Mouse (Mus musculus): ENCODE results near the gene Hnrnpul1. TPM values are rescaled to one million over a fixed set of nuclear protein-coding genes. Genes with fewer than 3 reads are reported as not detected.

The Hnrnpul1 gene
- polyA plus RNA-seq, 1 experiment from 2014 or later, result 39.6 TPM

DNA sequence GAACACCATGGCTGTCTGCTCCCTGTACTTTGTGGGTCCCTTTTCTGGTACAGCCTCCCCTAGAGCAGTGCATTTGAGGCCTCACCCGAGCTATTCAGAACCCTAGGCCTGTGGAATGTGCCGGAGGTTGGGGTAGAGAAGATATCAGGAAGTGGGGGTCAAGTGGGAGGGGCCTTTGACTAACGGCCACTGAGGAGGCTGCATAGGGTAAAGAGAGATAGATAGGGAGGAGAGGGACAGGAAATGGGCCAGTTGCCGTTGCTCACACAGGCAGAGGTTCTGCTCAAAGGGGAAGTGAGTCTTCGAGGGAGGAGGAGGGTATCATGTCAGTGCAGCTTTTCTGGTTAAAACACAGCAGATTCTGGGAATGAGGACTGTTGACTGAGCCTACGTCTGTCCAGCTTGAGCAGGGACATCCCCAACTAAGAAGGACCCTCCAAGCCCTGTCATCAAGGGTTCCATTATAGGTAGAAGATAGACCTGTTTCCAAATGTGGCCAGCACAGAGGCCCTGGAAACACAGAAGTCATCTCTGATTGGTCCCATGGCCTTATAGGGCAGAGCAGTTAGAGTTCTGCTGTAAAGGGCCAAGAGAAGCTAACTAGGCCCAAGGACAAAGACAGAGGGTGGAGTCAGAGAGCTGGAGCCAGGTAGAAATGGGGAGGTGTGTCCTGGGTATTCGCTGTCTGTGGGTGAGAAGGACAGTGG is 70.9 kb downstream of the Hnrnpul1 start:
- Histone ChIP-seq H3K9me3 (replicated peaks; ENCODE audit: control insufficient read depth, low read length) (no peaks in the 10 kb centered on the region), H3K4me2 (ENCODE audit: low read depth, low read length) (no peak overlapping the region), H3K4me3 (replicated peaks; ENCODE audit: low read length) (no peak overlapping the region), H3K27me3 (ENCODE audit: control insufficient read depth, insufficient read depth, low read length) (no peaks in the 10 kb centered on the region; the same call in 1 of the 2 replicates), H3K36me3 (ENCODE audit: control insufficient read depth, insufficient read depth, low read length) (no peaks in the 10 kb centered on the region), H3K27ac (ENCODE audit: low read length) (no peak overlapping the region), H3K9ac (ENCODE audit: low read length) (no peak overlapping the region; the same call in 1 of the 2 replicates), H3K4me1 (ENCODE audit: control insufficient read depth, insufficient read depth, low read length) (peaks cover 21% of the 10 kb centered on the region)
- WGBS, result 49% methylated on average over 7 of the region's 7 CpGs
- ATAC-seq (ENCODE audit: insufficient read depth, low FRiP score), result no peak

DNA sequence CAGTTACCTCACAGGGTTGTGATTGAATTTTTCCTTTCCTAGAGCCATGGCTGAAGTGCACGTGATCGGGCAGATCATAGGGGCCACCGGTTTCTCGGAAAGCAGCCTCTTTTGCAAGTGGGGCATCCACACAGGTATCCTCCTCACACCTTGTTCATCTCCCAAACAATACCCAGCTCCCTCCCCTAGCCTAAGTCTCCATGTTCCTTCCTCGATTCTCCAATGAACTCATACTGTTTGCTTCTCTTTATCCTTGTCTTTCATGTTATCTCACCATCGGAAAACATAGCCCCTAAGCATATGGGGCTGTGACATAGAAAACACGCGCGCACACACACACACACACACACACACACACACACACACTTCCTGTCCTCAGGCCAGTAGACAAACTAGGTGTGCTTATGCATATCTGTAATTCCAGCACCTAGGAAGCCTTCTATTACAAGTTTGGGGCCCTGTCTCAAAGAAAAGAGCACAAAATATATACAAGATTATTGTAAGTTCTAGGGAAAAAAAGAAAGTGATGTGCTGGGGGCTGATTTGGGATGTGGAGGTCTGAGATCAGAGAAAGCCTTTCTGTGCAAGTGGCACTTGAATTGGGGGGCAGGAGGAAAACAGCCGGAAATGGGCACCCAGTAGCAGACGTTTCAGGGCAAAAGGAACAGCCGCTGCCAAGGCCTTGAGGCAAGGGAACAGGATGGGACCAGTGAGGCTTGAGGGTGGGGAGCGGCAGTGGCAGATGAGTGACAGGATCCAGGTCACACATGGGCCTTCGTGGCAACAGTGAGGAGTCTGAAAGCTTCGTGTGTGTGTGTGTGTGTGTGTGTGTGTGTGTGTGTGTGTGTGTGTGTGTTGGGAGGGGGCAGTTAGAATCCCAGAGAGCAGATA is 73.0 kb downstream of the Hnrnpul1 start:
- H3K9ac ChIP-seq (ENCODE audit: low read length), result no peak overlapping the region
- H3K9me3 ChIP-seq (replicated peaks; ENCODE audit: control insufficient read depth, low read length), result no peaks in the 10 kb centered on the region
- peak overlapping the region; percentile 65 for H3K4me3 ChIP-seq (replicated peaks; ENCODE audit: low read length)
- no peak overlapping the region for H3K27ac ChIP-seq (ENCODE audit: low read length)
- 57% methylated on average over 15 of the region's 15 CpGs for WGBS
- H3K4me1 ChIP-seq (ENCODE audit: control insufficient read depth, insufficient read depth, low read length), result peaks cover 12% of the 10 kb centered on the region
- no peaks in the 10 kb centered on the region for H3K36me3 ChIP-seq (ENCODE audit: control insufficient read depth, insufficient read depth, low read length)
- no peak for ATAC-seq (ENCODE audit: insufficient read depth, low FRiP score)
- peak overlapping the region; percentile 71 for H3K4me2 ChIP-seq (ENCODE audit: low read depth, low read length)
- no peaks in the 10 kb centered on the region for H3K27me3 ChIP-seq (ENCODE audit: control insufficient read depth, insufficient read depth, low read length)

DNA sequence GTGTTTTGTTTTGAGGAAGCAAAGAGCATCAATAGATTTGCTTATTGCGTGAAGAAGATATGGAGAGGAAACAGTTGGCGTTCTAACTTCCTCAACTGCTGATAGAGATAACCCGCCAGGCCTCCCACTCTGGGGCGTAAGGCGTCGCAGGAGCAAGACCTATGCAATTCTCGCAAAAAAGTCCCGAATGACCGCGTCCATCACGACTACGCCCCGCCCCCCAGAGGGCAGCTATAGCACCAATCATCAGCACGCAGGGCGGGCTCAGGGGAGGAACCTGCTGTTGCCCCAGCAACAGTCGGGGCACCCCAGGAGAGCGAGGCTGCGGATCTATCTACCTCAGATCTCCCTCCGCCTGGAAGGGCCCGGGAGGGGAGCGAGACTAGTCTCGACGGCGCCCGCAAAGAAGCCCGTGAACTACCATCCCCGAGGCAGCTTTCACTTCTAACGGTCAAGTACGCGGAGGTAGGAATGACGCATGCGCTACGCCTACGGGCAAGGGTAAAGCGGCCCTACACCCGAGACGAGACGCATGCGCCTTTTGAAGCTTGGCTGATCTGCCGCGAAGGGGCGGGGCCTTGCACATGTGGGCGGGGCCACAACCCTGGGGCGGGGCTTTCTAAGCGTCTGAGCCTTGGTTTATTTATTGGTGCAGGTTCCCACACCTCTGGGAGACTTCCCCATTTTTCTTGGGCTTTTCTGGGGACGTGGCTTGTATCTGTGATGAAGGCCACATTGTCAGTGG is 73.9 kb downstream of the Hnrnpul1 start, which contains the start of gene B9d2:
B9d2 (plus strand) TSS at position 267 of the 745 bp plus-strand sequence.
- Histone ChIP-seq H3K9ac (ENCODE audit: low read length) (peak within 1 kb of the TSS; percentile 75), H3K36me3 (ENCODE audit: control insufficient read depth, insufficient read depth, low read length) (no peaks in the 10 kb centered on the region), H3K27ac (ENCODE audit: low read length) (peak within 1 kb of the TSS; percentile 92), H3K4me2 (ENCODE audit: low read depth, low read length) (peak within 1 kb of the TSS; percentile 71), H3K4me1 (ENCODE audit: control insufficient read depth, insufficient read depth, low read length) (peaks cover 17% of the 10 kb centered on the region), H3K9me3 (replicated peaks; ENCODE audit: control insufficient read depth, low read length) (no peaks in the 10 kb centered on the region), H3K4me3 (replicated peaks; ENCODE audit: low read length) (peak within 1 kb of the TSS; percentile 65), H3K27me3 (ENCODE audit: control insufficient read depth, insufficient read depth, low read length) (no peaks in the 10 kb centered on the region)
- peak; percentile 95 for ATAC-seq (ENCODE audit: insufficient read depth, low FRiP score)
- under 1% methylated on average over 46 of the region's 46 CpGs for WGBS

DNA sequence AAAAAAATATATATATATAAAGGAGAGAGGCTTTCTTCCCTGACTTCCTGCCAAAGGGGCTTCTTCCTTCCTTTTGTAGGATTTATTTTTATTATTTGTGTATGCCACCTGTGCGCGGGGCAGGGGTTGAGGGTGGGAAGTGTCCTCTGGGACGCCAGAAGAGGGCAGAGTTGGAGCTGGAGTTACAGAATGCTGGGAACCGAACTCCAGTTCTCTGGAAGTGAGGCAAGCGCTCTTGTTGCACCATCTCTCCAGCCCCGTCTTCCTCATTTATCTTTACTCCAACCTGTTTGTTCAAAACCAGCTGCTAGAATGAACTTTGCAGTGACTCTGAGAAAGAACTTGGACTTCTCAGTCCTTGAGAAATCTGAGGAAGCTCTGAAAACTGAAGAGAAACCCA is 74.6 kb downstream of the Hnrnpul1 start:
- Histone ChIP-seq H3K4me1 (ENCODE audit: control insufficient read depth, insufficient read depth, low read length) (peaks cover 19% of the 10 kb centered on the region), H3K4me2 (ENCODE audit: low read depth, low read length) (peak overlapping the region; percentile 71), H3K36me3 (ENCODE audit: control insufficient read depth, insufficient read depth, low read length) (no peaks in the 10 kb centered on the region), H3K27me3 (ENCODE audit: control insufficient read depth, insufficient read depth, low read length) (peaks cover 7% of the 10 kb centered on the region; the same call in 1 of the 2 replicates), H3K4me3 (replicated peaks; ENCODE audit: low read length) (peak overlapping the region; percentile 65), H3K9ac (ENCODE audit: low read length) (peak overlapping the region; percentile 75), H3K27ac (ENCODE audit: low read length) (peak overlapping the region; percentile 92), H3K9me3 (replicated peaks; ENCODE audit: control insufficient read depth, low read length) (no peaks in the 10 kb centered on the region)
- no peak for ATAC-seq (ENCODE audit: insufficient read depth, low FRiP score)
- 6% methylated on average over 6 of the region's 6 CpGs for WGBS

DNA sequence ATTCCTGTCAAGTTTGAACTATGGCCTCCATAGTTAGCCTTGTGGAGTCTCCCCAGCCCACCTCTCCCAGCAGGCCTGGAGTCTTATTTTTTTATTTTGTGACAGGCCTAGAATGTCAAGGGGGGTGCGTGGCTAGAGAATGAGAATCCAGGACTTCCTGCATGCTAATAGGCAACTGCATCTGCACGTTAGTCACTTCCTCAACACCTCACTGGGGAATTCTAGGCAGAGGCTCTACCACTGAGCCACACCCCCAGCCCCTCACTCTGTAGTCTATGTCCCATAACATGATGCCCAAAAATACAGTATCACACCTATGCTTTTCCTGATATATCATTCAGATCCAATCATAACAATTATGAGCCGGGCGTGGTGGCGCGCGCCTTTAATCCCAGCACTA is 77.5 kb downstream of the Hnrnpul1 start:
- ATAC-seq (ENCODE audit: insufficient read depth, low FRiP score), result no peak
- H3K36me3 ChIP-seq (ENCODE audit: control insufficient read depth, insufficient read depth, low read length), result no peaks in the 10 kb centered on the region
- WGBS, result 89% methylated on average over 7 of the region's 7 CpGs
- no peak overlapping the region for H3K4me3 ChIP-seq (replicated peaks; ENCODE audit: low read length)
- H3K9ac ChIP-seq (ENCODE audit: low read length), result no peak overlapping the region
- H3K4me2 ChIP-seq (ENCODE audit: low read depth, low read length), result no peak overlapping the region
- no peaks in the 10 kb centered on the region for H3K9me3 ChIP-seq (replicated peaks; ENCODE audit: control insufficient read depth, low read length)
- H3K27me3 ChIP-seq (ENCODE audit: control insufficient read depth, insufficient read depth, low read length), result peaks cover 23% of the 10 kb centered on the region
- peaks cover 24% of the 10 kb centered on the region for H3K4me1 ChIP-seq (ENCODE audit: control insufficient read depth, insufficient read depth, low read length)
- H3K27ac ChIP-seq (ENCODE audit: low read length), result no peak overlapping the region

DNA sequence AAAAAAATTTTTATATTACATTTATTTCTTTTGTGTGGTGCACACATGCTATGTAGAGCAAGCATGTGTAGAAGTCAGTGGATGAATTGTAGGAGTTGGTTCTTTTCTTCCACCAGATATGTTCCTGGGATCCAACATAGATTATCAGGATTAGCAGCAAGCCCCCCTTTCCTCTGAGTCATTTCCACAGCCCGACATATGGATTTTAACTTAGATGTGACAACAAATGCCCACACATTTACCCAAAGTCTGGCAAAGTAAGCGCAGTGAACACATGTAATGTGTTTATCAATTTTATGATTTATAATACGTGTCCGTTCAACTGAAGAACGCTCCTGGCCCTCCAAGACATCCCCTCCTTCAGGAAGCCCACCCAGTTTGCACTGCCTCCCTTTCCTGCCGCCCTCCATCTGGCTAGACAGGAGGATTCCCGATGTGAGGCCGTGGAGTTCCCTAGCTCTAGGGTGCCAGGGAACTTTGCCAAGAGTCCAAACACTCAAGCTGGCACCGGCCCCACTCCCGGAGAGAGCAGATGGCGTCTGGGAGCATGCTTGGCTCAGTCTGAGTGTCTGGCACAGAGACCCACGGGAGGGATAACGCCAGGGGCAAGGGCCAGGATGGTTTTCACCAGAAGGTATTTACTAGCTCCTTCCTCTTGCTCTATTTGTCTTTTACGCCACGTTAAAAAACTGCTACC is 78.3 kb downstream of the Hnrnpul1 start:
- WGBS, result 43% methylated on average over 15 of the region's 15 CpGs
- H3K4me2 ChIP-seq (ENCODE audit: low read depth, low read length), result no peak overlapping the region
- H3K27me3 ChIP-seq (ENCODE audit: control insufficient read depth, insufficient read depth, low read length), result peaks cover 23% of the 10 kb centered on the region
- H3K4me3 ChIP-seq (replicated peaks; ENCODE audit: low read length), result no peak overlapping the region
- H3K4me1 ChIP-seq (ENCODE audit: control insufficient read depth, insufficient read depth, low read length), result peaks cover 23% of the 10 kb centered on the region
- no peak overlapping the region for H3K9ac ChIP-seq (ENCODE audit: low read length)
- H3K36me3 ChIP-seq (ENCODE audit: control insufficient read depth, insufficient read depth, low read length), result no peaks in the 10 kb centered on the region
- no peak; the same call in 1 of the 2 replicates for ATAC-seq (ENCODE audit: insufficient read depth, low FRiP score)
- H3K9me3 ChIP-seq (replicated peaks; ENCODE audit: control insufficient read depth, low read length), result no peaks in the 10 kb centered on the region
- H3K27ac ChIP-seq (ENCODE audit: low read length), result no peak overlapping the region

DNA sequence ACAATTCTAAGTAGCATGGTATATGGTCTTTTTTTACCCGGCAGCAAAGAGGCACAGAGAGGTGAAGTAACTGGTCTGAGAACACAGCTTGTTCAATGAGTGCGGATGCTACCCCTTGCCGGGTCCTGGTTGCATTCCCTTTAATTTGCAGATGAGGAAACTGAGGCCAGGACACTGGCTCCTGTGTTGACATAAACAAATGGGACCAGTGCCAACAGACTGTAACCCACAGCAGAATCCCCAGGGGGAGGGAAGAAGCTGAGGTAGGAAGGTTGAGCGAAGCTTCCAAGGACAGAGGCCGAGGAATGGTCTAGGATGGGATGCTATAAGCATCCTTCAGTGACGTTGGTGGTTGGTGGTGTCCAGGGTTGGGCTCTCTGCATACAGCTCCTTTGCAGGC is 79.2 kb downstream of the Hnrnpul1 start:
- H3K4me3 ChIP-seq (replicated peaks; ENCODE audit: low read length), result no peak overlapping the region
- no peaks in the 10 kb centered on the region for H3K9me3 ChIP-seq (replicated peaks; ENCODE audit: control insufficient read depth, low read length)
- H3K4me1 ChIP-seq (ENCODE audit: control insufficient read depth, insufficient read depth, low read length), result peaks cover 27% of the 10 kb centered on the region
- H3K4me2 ChIP-seq (ENCODE audit: low read depth, low read length), result no peak overlapping the region
- 53% methylated on average over 6 of the region's 6 CpGs for WGBS
- H3K36me3 ChIP-seq (ENCODE audit: control insufficient read depth, insufficient read depth, low read length), result no peaks in the 10 kb centered on the region
- no peak overlapping the region for H3K27ac ChIP-seq (ENCODE audit: low read length)
- no peak for ATAC-seq (ENCODE audit: insufficient read depth, low FRiP score)
- H3K9ac ChIP-seq (ENCODE audit: low read length), result no peak overlapping the region
- peaks cover 23% of the 10 kb centered on the region for H3K27me3 ChIP-seq (ENCODE audit: control insufficient read depth, insufficient read depth, low read length)

DNA sequence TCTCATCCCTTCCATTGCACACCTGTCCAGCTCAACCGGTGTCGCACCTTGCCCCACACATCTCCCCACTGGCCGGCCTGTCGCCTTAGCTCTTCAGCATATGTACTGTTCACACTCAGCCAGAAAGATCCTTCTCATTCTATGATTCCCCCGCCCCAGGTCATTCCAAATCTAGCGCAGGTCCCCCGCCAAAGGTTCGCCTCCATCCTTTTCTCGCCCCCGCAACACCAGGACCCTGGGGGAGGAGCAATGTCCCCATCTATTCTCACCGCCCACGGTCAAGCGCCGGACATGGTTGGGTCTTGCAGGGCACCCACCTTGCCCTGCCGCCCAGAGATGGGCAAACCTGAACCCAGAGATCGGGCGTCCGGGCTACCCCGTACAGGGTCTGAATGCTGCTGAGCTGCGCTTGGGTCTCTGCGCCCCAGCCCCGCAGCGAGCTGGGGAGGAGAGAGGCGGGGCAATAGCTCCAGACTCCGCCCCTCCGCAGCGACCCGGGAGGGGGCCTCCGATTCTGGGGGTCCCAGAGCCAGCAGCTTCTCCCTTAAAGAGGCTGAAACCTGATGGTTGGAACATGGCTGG is 79.7 kb downstream of the Hnrnpul1 start, which contains the start of gene Tmem91:
Tmem91 (minus strand) TSS at position 448 of the 582 bp plus-strand sequence.
- H3K9ac ChIP-seq (ENCODE audit: low read length), result peak within 1 kb of the TSS; percentile 56

More for the DNA sequence above, 79.7 kb downstream of the Hnrnpul1 start, which contains the start of gene Tmem91:
- H3K4me2 ChIP-seq (ENCODE audit: low read depth, low read length), result peak within 1 kb of the TSS; percentile 65
- H3K9me3 ChIP-seq (replicated peaks; ENCODE audit: control insufficient read depth, low read length), result no peaks in the 10 kb centered on the region
- H3K4me3 ChIP-seq (replicated peaks; ENCODE audit: low read length), result peak within 1 kb of the TSS; percentile 41
- ATAC-seq (ENCODE audit: insufficient read depth, low FRiP score), result no peak
- no peak within 1 kb of the TSS for H3K27ac ChIP-seq (ENCODE audit: low read length)
- WGBS, result 2% methylated on average over 29 of the region's 29 CpGs
- H3K36me3 ChIP-seq (ENCODE audit: control insufficient read depth, insufficient read depth, low read length), result no peaks in the 10 kb centered on the region
- H3K4me1 ChIP-seq (ENCODE audit: control insufficient read depth, insufficient read depth, low read length), result peaks cover 21% of the 10 kb centered on the region
- H3K27me3 ChIP-seq (ENCODE audit: control insufficient read depth, insufficient read depth, low read length), result peaks cover 23% of the 10 kb centered on the region
